In the genomic region with DNA sequence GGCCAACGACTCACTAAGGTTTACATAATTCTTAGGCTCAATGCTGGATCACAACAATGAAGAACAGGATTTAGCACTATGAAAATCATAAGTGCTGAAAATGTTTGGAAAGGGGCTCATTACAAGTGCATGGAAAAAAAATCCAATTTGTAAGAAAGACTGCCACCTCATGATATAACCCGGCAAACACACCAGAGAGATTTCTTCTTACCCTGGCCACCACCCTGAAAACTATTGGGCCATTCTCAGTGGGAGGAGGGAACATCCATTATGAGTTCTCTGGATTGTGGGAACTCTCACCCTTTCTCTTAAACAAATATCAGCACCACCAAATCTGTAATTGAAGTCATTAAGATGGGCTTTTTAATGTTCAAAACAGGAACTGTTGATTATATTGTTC, we compare ENCODE assay signal across 32 mouse cellular contexts. TPM values are rescaled to one million over a fixed set of nuclear protein-coding genes. Genes with fewer than 3 reads are reported as not detected.
DNase-seq lines count a peak whose midpoint lies in the region; ATAC-seq and TF ChIP-seq lines count a peak whose summit lies in the region.
"Had no signal": no experiment of that assay in that cellular context is flagged by ENCODE, and none has a peak within 500 bp of the region (broad histone marks: within the 10 kb centered on the region; RNA-seq: fewer than 3 reads in every experiment).

No protein-coding gene starts in this region.

- H3K4me1 ChIP-seq in kidney, embryonic 15.5 days = peaks cover 26% of the 10 kb centered on the region
- peaks cover 21% of the 10 kb centered on the region for H3K4me1 ChIP-seq in lung, embryonic 16.5 days (replicated peaks; ENCODE audit: control insufficient read depth, insufficient read depth, low read length)
- H3K4me1 ChIP-seq in stomach, embryonic 14.5 days (ENCODE audit: control insufficient read depth, insufficient read depth, low read length) = peaks cover 17% of the 10 kb centered on the region
- H3K4me1 ChIP-seq: limb, embryonic 15.5 days had no signal

- H3K27ac ChIP-seq in kidney, embryonic 15.5 days = peak overlapping the region; percentile 89
- H3K27ac ChIP-seq in lung, embryonic 16.5 days (ENCODE audit: low read length) = peak overlapping the region; percentile 91
- peak overlapping the region; percentile 6; the same call in 1 of the 2 replicates for H3K27ac ChIP-seq in stomach, embryonic 14.5 days (ENCODE audit: low read length)
- no peak overlapping the region for H3K27ac ChIP-seq in gastrocnemius, adult 2 months
- H3K27ac ChIP-seq: heart, embryonic 13.5 days; hindbrain, embryonic 13.5 days; limb, embryonic 15.5 days; liver, embryonic 15.5 days; midbrain, embryonic 12.5 days; neural tube, embryonic 15.5 days had no signal

- no peak for TF ChIP-seq CTCF in gastrocnemius, adult 2 months (IDR thresholded peaks at IDR 0.05)

- H3K9me3 ChIP-seq in kidney, embryonic 15.5 days (replicated peaks) = no peaks in the 10 kb centered on the region
- H3K9me3 ChIP-seq in lung, embryonic 16.5 days (ENCODE audit: control insufficient read depth, low read length) = no peaks in the 10 kb centered on the region
- no peaks in the 10 kb centered on the region for H3K9me3 ChIP-seq in stomach, embryonic 14.5 days (ENCODE audit: control insufficient read depth, low read depth, low read length)
- H3K9me3 ChIP-seq: heart, embryonic 13.5 days; hindbrain, embryonic 13.5 days; limb, embryonic 15.5 days; liver, embryonic 15.5 days; midbrain, embryonic 12.5 days; neural tube, embryonic 15.5 days had no signal

- H3K4me2 ChIP-seq in kidney, embryonic 15.5 days = no peak overlapping the region
- no peak overlapping the region for H3K4me2 ChIP-seq in lung, embryonic 16.5 days (ENCODE audit: low read depth, low read length)
- H3K4me2 ChIP-seq in stomach, embryonic 14.5 days (replicated peaks; ENCODE audit: low read depth, low read length) = no peak overlapping the region
- H3K4me2 ChIP-seq: heart, embryonic 13.5 days; hindbrain, embryonic 13.5 days; limb, embryonic 15.5 days; liver, embryonic 15.5 days; midbrain, embryonic 12.5 days; neural tube, embryonic 15.5 days had no signal

- H3K9ac ChIP-seq in kidney, embryonic 15.5 days = no peak overlapping the region
- 0 out of 2 replicates have a peak overlapping the region, but pooled peaks have one; percentile 29 for H3K9ac ChIP-seq in lung, embryonic 16.5 days (ENCODE audit: low read length)
- H3K9ac ChIP-seq in stomach, embryonic 14.5 days (replicated peaks; ENCODE audit: low read depth, low read length) = no peak overlapping the region
- H3K9ac ChIP-seq: heart, embryonic 13.5 days; hindbrain, embryonic 13.5 days; limb, embryonic 15.5 days; liver, embryonic 15.5 days; midbrain, embryonic 12.5 days; neural tube, embryonic 15.5 days had no signal

- H3K27me3 ChIP-seq in kidney, embryonic 15.5 days = no peaks in the 10 kb centered on the region
- H3K27me3 ChIP-seq in lung, embryonic 16.5 days (ENCODE audit: control insufficient read depth, insufficient read depth, low read depth, low read length) = no peaks in the 10 kb centered on the region
- H3K27me3 ChIP-seq in stomach, embryonic 14.5 days (ENCODE audit: control insufficient read depth, insufficient read depth, low read length) = no peaks in the 10 kb centered on the region
- H3K27me3 ChIP-seq: heart, embryonic 13.5 days; hindbrain, embryonic 13.5 days; limb, embryonic 15.5 days; liver, embryonic 15.5 days; neural tube, embryonic 15.5 days had no signal

- intact Hi-C loops in heart, postnatal 10 days (cut with DNase I) = no loop called here
- intact Hi-C loops in gastrocnemius, adult 2 months (cut with DNase I) = loop anchor here (10.0 kb wide), 1 partner anchor 165 kb away; no protein-coding TSS in a partner anchor

- H3K36me3 ChIP-seq in kidney, embryonic 15.5 days = no peaks in the 10 kb centered on the region
- H3K36me3 ChIP-seq in lung, embryonic 16.5 days (ENCODE audit: control insufficient read depth, insufficient read depth, low read length) = no peaks in the 10 kb centered on the region
- H3K36me3 ChIP-seq in stomach, embryonic 14.5 days (ENCODE audit: control insufficient read depth, insufficient read depth, low read length) = no peaks in the 10 kb centered on the region
- H3K36me3 ChIP-seq: heart, embryonic 13.5 days; hindbrain, embryonic 13.5 days; limb, embryonic 15.5 days; liver, embryonic 15.5 days; midbrain, embryonic 12.5 days; neural tube, embryonic 15.5 days had no signal

- ATAC-seq in kidney, embryonic 15.5 days (replicated peaks; ENCODE audit: low FRiP score) = no peak
- no peak for ATAC-seq in lung, embryonic 16.5 days (ENCODE audit: low read depth)
- no peak for ATAC-seq in stomach, embryonic 14.5 days (ENCODE audit: insufficient number of reproducible peaks, insufficient read depth, low FRiP score, low read depth)
- ATAC-seq: forebrain, embryonic 14.5 days had no signal

- peak; percentile 68 for DNase-seq in heart, adult 11 months
- no peak for DNase-seq in heart, postnatal 10 days
- DNase-seq in kidney, postnatal 10 days = no peak
- DNase-seq in lung, adult 18-20 months = no peak
- no peak for DNase-seq in gastrocnemius, adult 2 months
- DNase-seq: adrenal gland, postnatal 25 days; cerebellum, adult 8-10 months; cerebellum, postnatal 36 days; gastrocnemius, postnatal 10 days; heart, adult 18-20 months; heart, postnatal 36 days; left cerebral cortex, postnatal 4 days; right cerebral cortex, adult 18-20 months; thymus, adult 18-20 months; thymus, postnatal 36 days had no signal

- 66% methylated on average over 2 of the region's 2 CpGs for WGBS in kidney, embryonic 15.5 days
- WGBS in lung, embryonic 16.5 days = 38% methylated on average over 2 of the region's 2 CpGs
- 48% methylated on average over 2 of the region's 2 CpGs for WGBS in stomach, embryonic 14.5 days

- H3K4me3 ChIP-seq in kidney, embryonic 15.5 days (replicated peaks) = no peak overlapping the region
- no peak overlapping the region for H3K4me3 ChIP-seq in lung, embryonic 16.5 days (ENCODE audit: low read length)
- no peak overlapping the region for H3K4me3 ChIP-seq in stomach, embryonic 14.5 days (ENCODE audit: low read depth, low read length)
- H3K4me3 ChIP-seq in gastrocnemius, adult 2 months = no peak overlapping the region
- H3K4me3 ChIP-seq: heart, embryonic 13.5 days; hindbrain, embryonic 13.5 days; limb, embryonic 15.5 days; liver, embryonic 15.5 days; midbrain, embryonic 12.5 days; neural tube, embryonic 15.5 days had no signal

RNA-seq across cellular contexts. Expression of a gene that starts 39.0 kb away (rescaled TPM):
- total RNA-seq in heart, postnatal 10 days (2021) = not detected
- not detected in 2 replicates for polyA plus RNA-seq in kidney, embryonic 15.5 days (2015; fragmentation: Nextera tagmentation; extraction: Ambion mirVana)
- polyA plus RNA-seq in lung, embryonic 16.5 days (2015; fragmentation: Nextera tagmentation; extraction: Ambion mirVana) = 0.05 TPM in 1 of 2 replicates, not detected in the other
- not detected in 2 replicates for polyA plus RNA-seq in stomach, embryonic 14.5 days (2014; fragmentation: Nextera tagmentation; extraction: Ambion mirVana)
- not detected for total RNA-seq in gastrocnemius, adult 2 months (2021)
- total RNA-seq: adrenal gland, postnatal 25 days; gastrocnemius, postnatal 10 days; heart, adult 18-20 months; heart, postnatal 36 days; layer of hippocampus, postnatal 10 days; left cerebral cortex, adult 8-10 months; left cerebral cortex, postnatal 4 days; megakaryocyte, adult 5-6 weeks had no signal
- polyA plus RNA-seq: brain, embryonic 14.5 days; embryonic facial prominence, embryonic 14.5 days; forebrain, embryonic 14.5 days; frontal cortex, adult 2 months; heart, embryonic 13.5 days; hindbrain, embryonic 13.5 days; large intestine, adult 2 months; limb, embryonic 15.5 days; liver, embryonic 15.5 days; midbrain, embryonic 12.5 days; neural tube, embryonic 15.5 days had no signal
